Mouse (Mus musculus): ENCODE measurements around the gene Topbp1. TPM values are rescaled to one million over a fixed set of nuclear protein-coding genes. Genes with fewer than 3 reads are reported as not detected.
A peak's percentile ranks its signal among the peaks of the same experiment; 100 is the strongest.

The Topbp1 gene
- total RNA-seq (2021) = 10 to 100 TPM; 58.6 to 65.2 TPM

DNA sequence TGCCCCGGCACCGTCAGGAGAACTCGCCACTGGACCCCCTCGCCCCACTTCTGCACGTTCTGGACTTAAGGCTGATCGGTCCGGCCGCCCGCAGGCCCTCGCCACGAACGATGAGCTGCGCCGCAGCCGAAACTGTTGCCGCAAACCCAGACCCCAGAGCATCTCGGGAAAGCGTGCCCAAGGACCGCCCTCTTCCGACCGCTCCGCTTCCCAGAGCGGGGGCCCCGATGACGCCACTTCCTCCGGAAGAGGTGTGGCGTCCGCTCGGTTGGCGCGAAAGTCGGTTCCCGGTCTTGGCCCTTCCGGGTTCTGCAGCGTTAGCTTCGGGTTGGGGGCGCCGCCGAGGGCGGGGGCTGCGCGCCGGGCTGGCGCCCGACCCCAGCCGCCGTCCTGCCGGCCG lies at the start of gene Topbp1, which contains the start of gene 1300017J02Rik:
TSS of gene Topbp1 (plus strand) at position 289 of the 400 bp plus-strand sequence.
TSS of gene 1300017J02Rik (minus strand) at position 156 of the 400 bp plus-strand sequence.
- DNase-seq = peak; percentile 95

DNA sequence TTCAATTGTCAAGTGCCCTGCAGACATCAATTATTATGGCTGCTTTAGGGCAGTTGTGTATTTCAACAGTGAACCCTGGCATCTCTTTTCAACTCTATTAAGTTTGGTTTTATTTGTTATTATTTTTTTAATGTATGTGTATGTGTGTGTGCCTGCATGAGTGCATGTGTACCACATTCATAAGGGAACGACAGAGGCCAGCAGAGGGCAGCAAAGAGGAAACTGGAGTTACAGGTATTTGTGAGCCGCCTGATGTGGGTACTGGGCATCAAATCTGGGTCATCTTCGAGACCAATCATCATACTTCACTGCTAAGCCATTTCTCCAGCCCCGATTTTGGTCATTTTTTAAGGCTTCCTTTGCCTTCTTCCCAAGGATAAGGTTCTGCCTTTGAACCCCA lies 39.2 kb upstream of the Topbp1 start:
- DNase-seq = no peak

DNA sequence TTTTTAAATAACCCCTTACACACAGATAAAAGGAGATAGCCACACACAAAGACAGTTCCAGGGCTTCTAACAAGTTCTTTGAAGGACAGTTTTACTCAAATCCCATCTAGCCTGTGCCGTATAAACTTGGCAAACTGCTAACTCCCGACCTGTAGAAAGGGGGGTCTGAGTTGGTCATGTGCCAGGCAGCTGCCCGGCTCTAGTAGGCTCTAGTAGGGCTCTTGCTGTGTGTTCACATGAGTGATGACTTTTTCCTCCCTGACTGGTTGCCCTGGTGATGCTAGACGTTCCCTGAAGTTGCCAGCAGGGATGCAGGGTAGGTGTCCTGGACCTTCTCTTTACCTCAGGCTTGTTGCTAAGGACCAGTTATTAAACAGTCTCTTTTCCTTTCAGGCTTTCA lies 33.9 kb upstream of the Topbp1 start:
- DNase-seq = no peak

DNA sequence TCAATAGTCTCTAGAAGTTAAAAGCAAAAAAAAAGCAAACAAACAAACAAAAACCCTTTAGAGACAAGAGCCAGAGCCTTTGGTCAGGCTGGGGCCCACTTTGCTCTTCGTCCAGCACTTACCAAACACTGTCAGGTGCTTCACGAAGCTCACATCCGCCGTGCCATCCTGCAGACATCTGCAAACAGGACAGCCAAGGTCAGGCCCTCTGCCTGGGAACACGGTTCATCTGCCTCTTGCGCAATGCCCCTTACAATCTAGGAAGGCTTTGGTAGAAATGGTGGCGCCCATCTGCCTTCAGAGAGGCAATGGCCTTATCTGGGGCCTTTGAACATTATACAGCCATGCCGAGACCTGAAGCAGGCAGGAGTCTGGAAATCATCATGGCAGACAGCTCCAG lies 30.2 kb upstream of the Topbp1 start:
- DNase-seq = no peak

DNA sequence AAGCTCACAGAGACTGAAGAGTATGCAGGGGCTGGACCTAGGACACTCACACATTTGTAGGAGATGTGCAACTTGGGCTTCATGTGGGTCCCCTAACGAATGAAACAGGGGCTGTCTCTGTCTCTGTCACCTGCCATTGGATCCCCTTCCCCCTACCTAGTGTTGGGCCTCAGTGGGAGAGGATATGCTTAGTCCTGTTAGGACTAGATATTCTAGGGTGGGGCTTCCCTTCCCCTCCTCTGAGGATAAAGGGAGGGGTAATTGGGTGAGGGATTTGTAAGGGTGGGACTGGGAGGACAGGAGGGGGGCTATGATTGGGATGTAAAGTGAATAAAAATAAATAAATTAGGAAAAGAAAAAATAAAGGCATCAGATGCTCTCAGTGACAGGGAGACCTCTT lies 29.3 kb upstream of the Topbp1 start:
- DNase-seq = no peak

DNA sequence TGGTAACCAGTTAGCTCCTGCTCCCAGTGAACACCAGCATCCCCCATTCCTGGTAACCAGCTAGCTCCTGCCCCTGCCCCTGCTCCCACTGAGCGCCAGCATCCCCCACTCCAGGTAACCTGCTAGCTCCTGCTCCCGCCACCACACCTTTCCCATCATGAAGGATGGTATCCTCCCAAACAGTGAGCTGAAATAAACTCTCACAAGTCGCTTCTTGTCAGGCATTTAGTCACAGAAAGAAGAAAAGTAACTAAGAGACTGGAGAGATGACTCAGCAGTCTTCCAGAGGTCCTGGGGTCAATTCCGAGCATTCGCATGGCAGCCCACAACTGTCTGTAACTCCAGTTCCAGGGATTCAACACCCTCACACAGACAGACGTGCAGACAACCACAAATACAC lies 28.1 kb upstream of the Topbp1 start:
- DNase-seq = no peak

DNA sequence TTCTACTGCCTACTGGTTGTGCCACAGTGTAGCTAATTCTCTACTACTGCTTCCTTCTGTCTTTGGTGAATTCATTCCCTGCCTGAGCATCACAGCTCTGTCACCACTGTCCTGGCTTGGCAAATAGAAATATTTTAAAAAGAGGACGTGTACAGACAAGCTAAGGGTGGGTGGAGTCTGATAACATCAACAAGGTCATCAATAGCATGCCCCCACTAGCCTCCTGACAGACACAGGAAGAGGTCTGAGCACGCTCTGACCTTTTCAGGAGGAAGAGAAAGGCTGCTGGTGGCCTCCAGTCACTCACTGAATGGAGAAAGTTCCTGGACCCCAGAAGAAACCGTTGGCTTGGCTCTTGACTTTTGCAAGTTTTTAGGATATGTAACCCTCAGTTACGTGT lies 18.6 kb upstream of the Topbp1 start:
- no peak for DNase-seq

DNA sequence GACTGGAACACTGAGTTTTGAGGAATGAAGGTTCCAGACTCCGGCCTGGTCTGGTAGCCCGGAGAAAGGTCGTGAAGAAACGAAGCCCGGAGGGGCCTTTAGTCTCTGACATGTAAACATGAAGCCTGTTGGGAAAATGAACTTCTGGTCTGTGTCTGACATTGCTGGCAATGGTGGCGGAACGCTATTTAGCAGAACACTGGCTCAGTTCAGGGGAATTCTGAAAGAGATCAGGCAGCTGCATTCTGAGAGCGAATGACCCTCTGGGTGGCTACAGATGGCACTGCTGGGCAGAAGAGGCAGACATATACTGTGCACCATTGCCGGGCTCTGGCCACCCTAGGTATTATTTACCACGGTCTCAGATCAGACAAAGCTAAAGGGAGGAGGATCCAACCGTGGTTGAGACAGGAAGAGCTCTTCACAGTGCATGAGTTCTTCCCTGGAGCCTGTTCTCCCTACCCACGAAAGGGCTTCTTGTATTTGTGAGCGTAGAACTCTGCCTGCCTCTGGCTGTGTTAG lies 18.1 kb upstream of the Topbp1 start:
- no peak for DNase-seq

DNA sequence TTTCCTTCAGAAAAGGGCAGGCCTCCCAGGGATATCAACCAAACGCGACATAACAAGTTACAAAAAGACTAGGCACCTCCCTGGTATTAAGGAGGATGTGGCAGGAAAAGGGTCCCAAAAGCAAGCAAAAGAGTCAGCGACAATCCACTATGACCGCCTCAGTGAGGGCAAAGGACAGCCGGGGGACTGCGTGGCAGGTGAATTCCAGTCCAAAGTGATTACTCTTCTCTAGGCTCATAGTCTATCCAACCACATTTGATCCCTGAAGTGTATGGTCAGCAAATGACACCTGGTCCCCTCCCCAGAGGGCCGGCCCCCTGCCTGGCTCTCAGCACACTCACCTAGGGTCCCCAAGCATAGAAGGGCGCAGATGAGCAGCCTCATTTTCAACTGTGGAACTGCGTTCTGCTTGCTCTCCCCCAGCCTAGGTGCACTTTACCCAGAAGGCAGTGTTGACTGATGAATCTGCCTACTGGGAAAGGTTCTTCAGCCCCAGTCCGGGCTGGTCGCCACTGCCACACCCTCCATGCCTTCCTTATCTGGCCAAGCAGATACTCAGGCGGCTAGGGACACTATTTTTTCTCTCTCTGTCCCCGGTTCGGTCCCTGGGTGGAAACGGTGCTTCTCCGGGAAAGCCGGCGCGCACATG lies 17.1 kb upstream of the Topbp1 start:
- DNase-seq = no peak

DNA sequence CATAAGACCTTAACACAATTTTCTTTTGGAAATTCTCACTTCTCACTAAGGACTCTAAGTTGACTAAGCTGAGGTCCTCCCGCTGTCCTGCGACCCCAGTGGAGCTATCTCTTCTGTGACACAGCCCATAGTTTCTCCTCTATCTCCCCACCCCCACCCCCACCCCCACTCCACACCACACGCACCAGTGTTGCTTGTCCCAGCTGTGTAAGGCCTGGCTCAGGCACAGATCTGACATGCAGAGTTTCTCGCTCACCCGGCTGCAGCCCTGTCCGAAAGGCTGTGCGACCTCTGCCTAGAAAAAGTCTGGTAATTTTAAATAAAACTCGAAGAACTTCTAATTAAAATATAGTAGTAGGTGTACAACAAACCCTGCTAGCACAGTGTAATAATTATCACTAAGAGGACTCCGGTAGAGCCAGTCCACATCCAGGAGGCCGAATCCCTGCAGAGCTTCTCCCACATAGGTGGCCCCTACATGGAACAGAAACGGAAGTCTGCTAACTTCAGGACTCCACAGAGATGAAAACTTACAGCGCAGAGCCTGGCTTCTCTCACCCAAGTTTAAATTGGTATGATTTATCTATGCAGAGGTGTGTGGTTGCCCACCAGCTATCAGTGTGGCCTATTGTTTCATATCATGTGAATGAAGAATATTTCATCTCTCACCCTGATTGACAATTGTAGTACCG lies 16.4 kb upstream of the Topbp1 start:
- DNase-seq = no peak

DNA sequence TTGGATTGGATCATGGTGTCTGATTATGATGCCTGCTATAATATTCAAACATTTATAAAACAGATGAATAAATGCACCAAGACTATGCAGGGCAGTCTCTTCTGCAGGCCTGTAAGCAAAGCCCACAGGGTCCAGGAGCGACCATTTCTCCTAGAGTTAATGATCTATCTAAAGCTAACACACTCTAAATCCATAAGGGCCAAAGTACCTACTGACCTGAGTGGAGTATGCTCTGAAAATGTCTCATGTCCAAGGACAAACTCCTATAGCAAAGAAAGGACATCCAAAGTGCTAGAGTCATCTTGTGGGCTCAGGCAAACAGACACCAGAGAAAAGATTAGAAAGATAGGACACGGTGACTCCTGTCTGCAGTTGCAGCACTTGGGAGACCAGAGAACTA lies 10.5 kb upstream of the Topbp1 start:
- no peak for DNase-seq

DNA sequence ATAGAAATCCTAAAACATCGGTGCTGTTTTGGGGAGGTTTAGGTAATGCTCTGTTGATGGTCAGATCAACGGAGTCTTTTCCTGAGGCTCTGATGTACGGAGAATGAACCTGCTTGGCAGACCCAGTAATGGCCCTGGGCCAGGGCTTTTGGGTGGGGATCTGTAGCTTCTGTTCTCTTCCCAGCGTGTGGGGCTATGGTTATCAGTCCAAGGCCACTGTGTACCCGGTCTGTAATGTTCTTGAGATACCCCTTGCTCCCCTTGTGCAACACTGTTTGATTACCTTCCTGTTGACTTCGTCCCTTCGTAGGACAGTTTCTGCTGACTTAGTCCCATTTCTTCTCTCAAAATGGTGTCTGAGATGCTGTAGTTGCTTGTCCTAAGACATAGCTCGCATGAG lies 3.9 kb upstream of the Topbp1 start:
- DNase-seq = no peak

DNA sequence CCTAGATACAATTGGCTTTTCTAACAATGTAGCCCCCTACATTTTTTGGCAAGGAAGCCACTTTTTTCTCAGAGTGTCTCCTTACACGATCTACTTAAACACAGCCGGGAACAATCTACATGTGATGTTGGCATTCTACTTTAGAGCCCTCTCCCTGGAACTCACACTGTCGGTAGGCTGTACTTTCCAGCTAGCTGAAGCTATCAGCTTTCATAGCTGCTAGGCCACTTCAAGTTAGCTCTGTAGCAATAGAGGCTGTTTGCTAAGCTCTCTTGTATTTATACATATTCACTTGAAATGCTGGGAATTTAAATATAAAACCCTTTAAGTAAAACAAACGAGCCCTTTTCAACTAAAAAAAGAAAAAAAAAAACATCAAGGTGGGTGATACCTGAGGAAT lies 2.8 kb upstream of the Topbp1 start:
- no peak for DNase-seq

DNA sequence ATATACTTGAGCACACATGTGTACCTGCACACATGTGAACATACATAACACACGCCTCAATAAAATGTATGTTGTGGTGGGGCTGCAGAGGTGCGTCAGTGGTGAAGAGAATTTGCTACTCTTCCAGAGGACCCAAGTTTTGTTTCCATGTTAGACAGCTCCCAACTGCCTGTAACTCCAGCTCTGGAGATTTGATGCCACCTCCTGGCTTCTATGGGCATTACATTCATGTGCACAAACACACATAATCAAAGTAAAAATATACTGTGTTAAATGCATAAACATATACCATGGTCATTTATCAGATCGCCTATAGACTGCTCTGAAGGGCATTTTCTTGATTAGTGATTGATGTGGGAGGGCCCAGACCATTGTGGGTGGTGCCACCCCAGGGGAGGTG lies 2.3 kb upstream of the Topbp1 start:
- peak; percentile 79 for DNase-seq

DNA sequence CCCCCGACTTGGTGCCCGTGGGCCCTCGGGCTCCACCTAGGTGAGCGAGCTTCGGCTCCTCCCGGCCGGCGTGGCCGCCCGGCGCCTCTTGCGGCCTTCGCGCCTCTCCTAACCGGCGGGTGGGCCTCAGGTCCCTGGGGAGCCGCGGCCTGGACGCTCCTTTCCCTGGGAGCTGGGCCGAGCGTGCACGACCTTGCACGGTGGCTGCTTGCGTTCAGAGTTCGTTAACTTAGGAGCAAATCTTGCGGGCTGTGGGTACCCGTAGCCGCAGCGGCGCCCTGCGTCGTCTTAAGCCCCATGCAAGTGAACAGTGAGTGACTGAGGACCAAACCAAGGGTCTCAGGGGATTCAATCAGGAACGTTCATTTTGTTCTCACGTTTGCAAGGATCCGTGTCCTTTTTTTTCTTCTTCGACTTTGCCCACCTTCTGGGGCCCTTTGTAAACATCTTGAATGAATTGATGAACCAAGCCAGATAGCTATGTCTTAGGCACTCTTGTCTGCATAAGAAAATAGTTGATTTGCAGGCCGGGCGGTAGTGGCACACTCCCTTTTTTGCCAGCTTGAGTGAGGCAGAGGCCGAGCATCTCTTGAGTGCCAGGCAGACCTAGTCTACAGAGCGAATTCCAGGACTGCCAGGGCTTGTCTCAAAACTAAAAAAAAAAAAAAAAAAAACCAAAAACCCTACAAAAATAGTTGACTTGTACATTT lies 472 bp downstream of the Topbp1 start:
- DNase-seq = no peak

DNA sequence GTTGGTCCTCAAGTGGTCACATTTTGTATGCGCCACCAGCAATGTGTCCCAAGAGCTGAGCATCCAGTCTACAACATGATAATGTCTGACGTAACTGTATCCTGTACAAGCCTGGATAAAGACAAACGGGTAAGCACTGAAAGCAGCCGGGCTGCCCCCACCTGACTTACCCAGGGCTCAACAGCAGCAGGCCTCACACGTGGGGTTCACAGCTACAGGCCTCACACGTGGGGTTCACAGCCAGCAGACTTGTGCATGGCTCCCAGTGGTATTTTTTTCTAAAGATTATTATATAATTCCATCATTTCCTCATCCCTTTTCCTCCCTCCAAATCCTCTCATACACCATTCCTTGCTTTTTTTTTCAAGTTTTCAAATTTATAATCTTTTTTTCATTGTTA lies 4.8 kb downstream of the Topbp1 start:
- no peak for DNase-seq

DNA sequence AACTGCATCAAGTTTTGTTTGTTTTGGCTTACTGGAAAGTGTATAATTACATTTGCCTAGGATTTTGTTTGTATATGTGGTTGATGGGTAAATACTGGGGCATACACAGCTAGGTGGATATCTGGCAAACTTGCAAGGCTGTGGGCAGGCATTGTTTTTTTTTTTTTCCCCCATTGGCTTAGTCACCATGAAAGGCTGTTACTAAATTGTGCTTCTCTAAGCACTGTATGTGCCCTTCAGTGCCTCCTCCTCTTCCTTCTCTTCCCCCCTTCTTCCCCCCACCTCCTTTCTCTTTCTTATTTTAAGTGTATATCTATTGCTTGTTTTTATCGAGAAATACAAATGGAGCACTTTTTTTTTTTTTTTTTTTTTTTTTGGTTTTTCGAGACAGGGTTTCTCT lies 19.7 kb downstream of the Topbp1 start:
- no peak for DNase-seq

DNA sequence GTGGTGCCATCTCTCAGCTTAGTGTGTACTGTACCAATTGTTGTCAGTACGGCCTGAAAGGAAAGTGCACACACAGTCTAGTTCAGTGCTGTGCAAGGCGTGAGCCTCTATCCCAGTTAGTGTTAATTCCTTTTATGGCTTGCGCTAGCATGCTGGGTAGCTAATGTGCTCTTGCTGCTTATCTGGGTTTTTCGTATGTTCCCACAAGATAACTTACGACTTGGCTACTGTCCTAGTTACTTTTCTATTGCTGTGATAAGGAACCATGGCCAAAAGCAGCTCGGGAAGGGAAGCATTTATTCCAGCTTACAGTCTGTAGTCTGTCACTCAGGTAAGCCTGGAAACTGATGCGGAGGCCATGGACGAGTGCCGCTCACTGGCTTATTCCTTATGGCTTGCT lies 21.4 kb downstream of the Topbp1 start:
- no peak for DNase-seq

DNA sequence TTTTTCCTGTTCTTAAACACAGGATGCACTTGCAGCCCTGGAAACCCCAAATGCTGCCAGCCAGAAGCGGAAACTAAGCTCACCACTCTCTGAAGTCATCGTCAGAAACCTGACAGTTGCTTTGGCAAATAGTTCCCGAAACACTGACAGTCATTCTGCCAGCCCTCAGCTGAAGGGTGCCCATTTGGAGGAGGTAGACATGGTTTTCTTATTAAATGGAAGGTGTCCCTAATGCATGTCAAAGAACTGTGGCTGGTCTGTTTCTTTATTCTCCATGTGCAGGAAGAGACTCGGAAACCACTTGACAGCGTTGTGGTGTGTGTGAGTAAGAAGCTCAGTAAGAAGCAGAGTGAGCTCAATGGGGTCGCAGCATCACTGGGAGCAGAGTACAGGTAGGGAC lies 27.6 kb downstream of the Topbp1 start:
- no peak for DNase-seq

DNA sequence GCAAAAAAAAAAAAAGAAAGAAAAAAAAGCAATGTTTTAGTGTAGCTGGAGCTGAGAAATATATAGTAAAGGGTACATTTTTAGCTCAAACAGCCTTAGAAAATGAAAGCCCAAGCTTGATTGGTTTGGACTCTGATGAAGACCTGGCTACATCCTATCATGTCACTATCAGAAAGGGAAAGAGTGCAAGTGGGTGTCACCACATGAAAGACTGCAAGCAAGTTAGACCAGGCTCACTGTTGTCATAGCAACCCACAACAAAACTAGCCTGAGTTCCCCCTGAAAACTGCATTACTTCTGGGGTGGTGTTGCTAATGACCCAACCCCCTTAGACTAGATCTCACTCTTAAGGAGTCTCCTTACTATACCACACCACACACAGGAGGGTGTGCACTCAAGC lies 31.9 kb downstream of the Topbp1 start:
- no peak for DNase-seq

DNA sequence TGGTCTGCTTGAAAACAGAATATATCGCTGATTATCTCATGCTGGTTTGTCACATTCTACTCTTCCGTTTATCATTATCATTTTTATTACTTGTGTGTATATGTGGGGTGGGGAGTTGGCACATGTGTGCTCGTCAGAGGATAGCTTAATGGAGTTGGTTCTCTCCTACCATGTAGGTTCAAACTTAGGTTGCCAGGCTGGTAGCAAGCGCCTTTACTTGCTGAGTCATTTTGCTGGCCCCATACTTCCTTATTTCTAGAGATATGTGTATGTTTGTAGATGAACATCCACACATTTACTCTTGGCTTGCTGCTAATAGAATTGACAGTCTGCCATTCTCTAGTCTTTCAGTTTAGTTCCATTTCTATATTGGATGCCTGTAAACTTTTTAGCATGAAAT lies 42.0 kb downstream of the Topbp1 start:
- DNase-seq = no peak

DNA sequence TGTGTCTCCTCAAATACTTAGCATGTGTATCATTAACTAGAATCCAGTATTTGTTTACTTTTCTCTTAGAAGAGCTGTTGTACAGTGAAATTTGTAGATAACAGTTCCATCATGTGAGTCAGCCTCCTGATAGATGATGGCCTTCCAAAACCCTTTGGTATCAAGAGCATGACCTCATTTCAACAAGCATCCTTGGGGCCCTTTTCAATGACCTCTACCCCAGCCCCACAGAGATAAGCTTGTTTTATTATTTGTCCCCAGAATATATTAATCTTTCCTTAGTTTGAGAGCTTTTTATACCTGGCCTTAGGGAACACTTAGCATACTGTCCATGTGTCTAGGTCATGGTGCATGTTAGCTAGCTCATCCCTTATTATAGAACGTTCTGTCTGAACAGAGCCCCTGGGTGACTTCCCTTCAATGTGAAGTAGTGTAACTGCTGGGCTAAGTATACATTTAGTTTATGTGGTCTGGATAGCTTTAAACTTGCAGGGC lies 43.0 kb downstream of the Topbp1 start:
- DNase-seq = no peak

DNA sequence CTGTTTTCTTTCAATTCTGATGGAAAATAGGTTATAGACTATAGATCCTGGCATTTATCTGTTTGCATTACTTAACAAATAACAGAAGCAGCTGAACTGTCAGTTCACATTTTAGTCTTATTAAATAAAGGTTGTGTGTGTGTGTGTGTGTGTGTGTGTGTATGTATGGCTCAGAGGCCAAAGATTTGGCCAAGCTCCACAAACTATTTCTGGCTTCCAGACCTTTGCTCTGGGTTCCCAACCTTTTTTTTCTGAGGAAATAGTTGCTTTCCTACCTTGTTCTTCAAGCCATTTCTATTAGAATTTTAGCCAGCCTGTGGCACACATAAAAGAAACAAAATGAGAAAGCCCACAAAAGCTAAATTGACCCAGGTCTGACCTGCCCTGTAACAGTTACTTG lies 43.8 kb downstream of the Topbp1 start:
- DNase-seq = no peak

Data from heart, postnatal 4 days (tissue).